8 mouse cellular contexts compared by ENCODE assay signal in the genomic region with DNA sequence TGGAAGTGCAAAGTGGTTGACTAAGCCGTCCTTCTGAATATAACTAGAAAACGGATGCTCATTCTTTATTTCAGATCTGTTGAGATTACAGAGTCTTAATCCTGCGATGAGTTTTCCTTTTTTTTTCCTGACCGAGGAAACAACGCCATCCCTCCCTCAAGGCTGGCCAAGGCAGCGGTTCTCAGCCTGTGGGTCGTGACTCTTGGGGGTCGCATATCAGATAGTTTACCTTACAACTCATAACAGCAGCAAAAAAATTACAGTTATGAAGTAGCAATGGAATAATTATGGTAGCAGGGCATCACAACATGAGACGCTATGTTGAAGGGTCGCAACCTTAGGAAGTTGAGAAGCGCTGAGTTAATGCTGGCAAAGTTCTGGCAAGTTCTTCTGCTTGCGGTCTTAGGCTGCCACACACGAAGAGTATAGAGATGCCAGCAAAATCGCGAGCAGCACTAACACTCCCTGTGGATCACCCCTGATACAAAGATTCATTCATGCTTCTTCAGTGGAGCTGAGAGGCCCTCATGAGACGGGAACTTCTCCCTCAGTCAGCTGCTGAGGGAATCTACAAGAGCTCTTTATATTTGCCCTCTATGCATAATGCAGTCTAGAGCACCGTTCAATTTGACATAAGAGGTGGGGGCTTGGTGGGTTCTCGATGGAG. TPM values are rescaled to one million over a fixed set of nuclear protein-coding genes. Genes with fewer than 3 reads are reported as not detected.
DNase-seq lines count a peak whose midpoint lies in the region; ATAC-seq and TF ChIP-seq lines count a peak whose summit lies in the region.

No protein-coding gene starts in this region.

- H3K4me2 ChIP-seq in embryonic facial prominence, embryonic 11.5 days (ENCODE audit: low read depth, low read length): peak overlapping the region; percentile 24; the same call in 1 of the 2 replicates
- peak overlapping the region; percentile 64 for H3K4me2 ChIP-seq in hindbrain, embryonic 16.5 days (ENCODE audit: low read length)
- H3K4me2 ChIP-seq in myocyte (ENCODE audit: low read depth): peak overlapping the region; percentile 56

- H3K27ac ChIP-seq in layer of hippocampus, adult 2 months: peak overlapping the region; percentile 39; the same call in 1 of the 2 replicates
- no peak overlapping the region for H3K27ac ChIP-seq in embryonic facial prominence, embryonic 11.5 days (replicated peaks; ENCODE audit: low read depth, low read length)
- peak overlapping the region; percentile 39; the same call in 1 of the 2 replicates for H3K27ac ChIP-seq in hindbrain, embryonic 16.5 days (ENCODE audit: low read depth, low read length)

- no peaks in the 10 kb centered on the region; the same call in 1 of the 2 replicates for H3K4me1 ChIP-seq in embryonic facial prominence, embryonic 11.5 days (ENCODE audit: control insufficient read depth, insufficient read depth, low read length)
- peaks cover 11% of the 10 kb centered on the region for H3K4me1 ChIP-seq in hindbrain, embryonic 16.5 days (ENCODE audit: control insufficient read depth, insufficient read depth, low read depth, low read length)

- H3K9ac ChIP-seq in embryonic facial prominence, embryonic 11.5 days (replicated peaks; ENCODE audit: low read length): no peak overlapping the region
- H3K9ac ChIP-seq in hindbrain, embryonic 16.5 days (ENCODE audit: low read depth, low read length): peak overlapping the region; percentile 50; the same call in 1 of the 2 replicates

- TF ChIP-seq CTCF in layer of hippocampus, adult 2 months (conservative IDR thresholded peaks at IDR 0.05): no peak

- H3K4me3 ChIP-seq in layer of hippocampus, adult 2 months: peak overlapping the region; percentile 55
- H3K4me3 ChIP-seq in embryonic facial prominence, embryonic 11.5 days (ENCODE audit: low read depth, low read length): peak overlapping the region; percentile 23
- peak overlapping the region; percentile 48 for H3K4me3 ChIP-seq in hindbrain, embryonic 16.5 days (ENCODE audit: low read length)
- H3K4me3 ChIP-seq in myocyte: peak overlapping the region; percentile 68

- H3K27me3 ChIP-seq in embryonic facial prominence, embryonic 11.5 days (ENCODE audit: control insufficient read depth, insufficient read depth, low read length): no peaks in the 10 kb centered on the region
- no peaks in the 10 kb centered on the region for H3K27me3 ChIP-seq in hindbrain, embryonic 16.5 days (replicated peaks; ENCODE audit: control insufficient read depth, insufficient read depth, low read length)
- no peaks in the 10 kb centered on the region for H3K27me3 ChIP-seq in myocyte (ENCODE audit: control insufficient read depth, insufficient read depth, insufficient read length)

- ATAC-seq in embryonic facial prominence, embryonic 11.5 days (replicated peaks; ENCODE audit: insufficient number of reproducible peaks, low FRiP score, low TSS enrichment, low read depth): 0 out of 2 replicates have a peak, but pooled peaks have one; percentile 13
- peak; percentile 58 for ATAC-seq in hindbrain, embryonic 16.5 days

- H3K79me2 ChIP-seq in myocyte (ENCODE audit: control insufficient read depth, insufficient read depth): peaks cover 44% of the 10 kb centered on the region

- DNase-seq in layer of hippocampus, adult 2 months (ENCODE audit: low spot score in 2 of 2): no peak
- DNase-seq in layer of hippocampus, adult 11-12 months (ENCODE audit: low spot score): no peak
- DNase-seq in embryonic facial prominence, embryonic 11.5 days (ENCODE audit: low spot score): no peak
- no peak for DNase-seq in embryo, embryonic 10 days (ENCODE audit: low spot score)
- DNase-seq in adrenal gland, adult (ENCODE audit: inconsistent age in 2 of 2, low spot score in 1 of 2): no peak
- DNase-seq in right cerebral cortex, postnatal 10 days (ENCODE audit: low spot score in 2 of 2): no peak

- no peak overlapping the region for H3ac ChIP-seq in myocyte (ENCODE audit: control insufficient read depth, insufficient read length)

- WGBS in embryonic facial prominence, embryonic 11.5 days: 50% methylated on average over 18 of the region's 18 CpGs
- WGBS in hindbrain, embryonic 16.5 days: 46% methylated on average over 18 of the region's 18 CpGs

- H3K36me3 ChIP-seq in embryonic facial prominence, embryonic 11.5 days (replicated peaks; ENCODE audit: control insufficient read depth, insufficient read depth, low read depth, low read length): peaks cover 7% of the 10 kb centered on the region
- H3K36me3 ChIP-seq in hindbrain, embryonic 16.5 days (ENCODE audit: control insufficient read depth, insufficient read depth, low read length): no peaks in the 10 kb centered on the region; the same call in 1 of the 2 replicates
- H3K36me3 ChIP-seq in myocyte (ENCODE audit: control insufficient read depth, insufficient read depth): peaks cover 5% of the 10 kb centered on the region

- no peaks in the 10 kb centered on the region for H3K9me3 ChIP-seq in embryonic facial prominence, embryonic 11.5 days (replicated peaks; ENCODE audit: control insufficient read depth, low read length)
- H3K9me3 ChIP-seq in hindbrain, embryonic 16.5 days (ENCODE audit: control insufficient read depth, low read length): no peaks in the 10 kb centered on the region

- no peak for TF ChIP-seq POLR2A in myocyte (IDR thresholded peaks at IDR 0.05; ENCODE audit: insufficient read length, low read depth)

TF ChIP-seq in myocyte, 11 proteins besides CTCF, POLR2A, EP300 and RAD21:
- TF ChIP-seq TCF3 (IDR thresholded peaks at IDR 0.05; ENCODE audit: insufficient read length, low read depth) (no peak), TCF12 (IDR thresholded peaks at IDR 0.05; ENCODE audit: insufficient read depth, poor library complexity, severe bottlenecking) (no peak), CEBPB (IDR thresholded peaks at IDR 0.05; ENCODE audit: insufficient read depth, poor library complexity, severe bottlenecking) (no peak), REST (IDR thresholded peaks at IDR 0.05; ENCODE audit: insufficient read depth, insufficient read length) (no peak), MAX (IDR thresholded peaks at IDR 0.05; ENCODE audit: low read depth) (no peak), SRF (IDR thresholded peaks at IDR 0.05; ENCODE audit: control insufficient read depth, insufficient read length, low read depth) (no peak), USF1 (IDR thresholded peaks at IDR 0.05; ENCODE audit: low read depth) (no peak), MYOG (IDR thresholded peaks at IDR 0.05; ENCODE audit: control insufficient read depth in 1 of 3, insufficient read depth in 1 of 3, insufficient read length in 2 of 3, low read depth in 2 of 3) (no peak), E2F4 (IDR thresholded peaks at IDR 0.05; ENCODE audit: insufficient read depth) (no peak), POLR2AphosphoS2 (IDR thresholded peaks at IDR 0.05; ENCODE audit: insufficient read length, low read depth) (no peak), MYOD1 (IDR thresholded peaks at IDR 0.05; ENCODE audit: control insufficient read depth in 1 of 3, insufficient read length in 2 of 3, low read depth in 2 of 3) (no peak)

RNA-seq across cellular contexts. Expression of a gene that starts 0.6 kb away (rescaled TPM):
- 1 to 10 TPM; 1.7 to 3.0 TPM for total RNA-seq in layer of hippocampus, adult 2 months (2021)
- 397 and 439 TPM in 2 replicates for polyA plus RNA-seq in embryonic facial prominence, embryonic 11.5 days (2014; fragmentation: Nextera tagmentation; extraction: Ambion mirVana)
- 33.1 and 44.9 TPM in 2 replicates for polyA plus RNA-seq in hindbrain, embryonic 16.5 days (2015; fragmentation: Nextera tagmentation; extraction: Ambion mirVana)
- polyA plus RNA-seq in myocyte (2012; fragmentation: generic; extraction: Trizol): 39.9 TPM

RNA-seq across cellular contexts. Expression of a gene that starts 16.4 kb away (rescaled TPM):
- total RNA-seq in layer of hippocampus, adult 2 months (2021): 10 to 100 TPM; 69.4 to 71.9 TPM
- polyA plus RNA-seq in embryonic facial prominence, embryonic 11.5 days (2014; fragmentation: Nextera tagmentation; extraction: Ambion mirVana): 477 and 548 TPM in 2 replicates
- polyA plus RNA-seq in hindbrain, embryonic 16.5 days (2015; fragmentation: Nextera tagmentation; extraction: Ambion mirVana): 120 and 161 TPM in 2 replicates
- 58.6 TPM for polyA plus RNA-seq in myocyte (2012; fragmentation: generic; extraction: Trizol)

RNA-seq across cellular contexts. Expression of a gene that starts 41.8 kb away (rescaled TPM):
- total RNA-seq in layer of hippocampus, adult 2 months (2021): 1 to 10 TPM; 1.3 to 2.0 TPM
- 0.25 and 0.43 TPM in 2 replicates for polyA plus RNA-seq in embryonic facial prominence, embryonic 11.5 days (2014; fragmentation: Nextera tagmentation; extraction: Ambion mirVana)
- 2.0 and 3.0 TPM in 2 replicates for polyA plus RNA-seq in hindbrain, embryonic 16.5 days (2015; fragmentation: Nextera tagmentation; extraction: Ambion mirVana)
- 0.05 TPM for polyA plus RNA-seq in myocyte (2012; fragmentation: generic; extraction: Trizol)
